Mouse (Mus musculus) brain, adult 10 weeks (tissue): ENCODE measurements around the gene Agtrap. TPM values are rescaled to one million over a fixed set of nuclear protein-coding genes. Genes with fewer than 3 reads are reported as not detected.

Experiments used
- polyA plus RNA-seq: library from polyadenylated mRNA; stranded (reverse); fragments of 350-450 nt; fragmentation: Illumina TruSeq; extraction: RNeasy Lipid Tissue Mini Kit (QIAGEN cat#74804); gene quantifications from one replicate; pipeline ENCODE4 v1.2.3, GENCODE M21; 2015; ENCODE audit warnings: low read depth, low replicate concordance

Agtrap gene
- 5.9 TPM for polyA plus RNA-seq

GRCm38 (mm10) chr4:148087907-148088527, at the start of gene Agtrap:
TSS of gene Agtrap (minus strand) at chr4:148088031.

GRCm38 (mm10) chr4:148130561-148131413, 43.0 kb upstream of the Agtrap start, which contains the start of gene Draxin:
TSS of gene Draxin (minus strand) at chr4:148130698.

GRCm38 (mm10) chr4:148130133-148130532, 42.3 kb upstream of the Agtrap start, which contains the start of gene Mad2l2:
TSS of gene Mad2l2 (plus strand) at chr4:148130384.

GRCm38 (mm10) chr4:148038600-148039253, 49.1 kb downstream of the Agtrap start, which contains the start of the genes Clcn6 and Mthfr:
TSS of gene Clcn6 (minus strand) at chr4:148038821.
TSS of gene Mthfr (plus strand) at chr4:148039077.

Other genes with a start within 250 kb of the Agtrap start
- 12.1 TPM for gene Zfp933, start 239.7 kb downstream of the Agtrap start, polyA plus RNA-seq
- gene Miip, start 219.2 kb downstream of the Agtrap start, polyA plus RNA-seq: 25.1 TPM
- 10.3 TPM for gene Fv1, start 219.1 kb downstream of the Agtrap start, polyA plus RNA-seq
- gene Mfn2, start 183.3 kb downstream of the Agtrap start, polyA plus RNA-seq: 126 TPM
- gene Plod1, start 151.3 kb downstream of the Agtrap start, polyA plus RNA-seq: 20.9 TPM
- gene 2510039O18Rik, start 147.1 kb downstream of the Agtrap start, polyA plus RNA-seq: 16.0 TPM
- gene Nppb, start 102.2 kb downstream of the Agtrap start, polyA plus RNA-seq: not detected
- gene Nppa, start 87.3 kb downstream of the Agtrap start, polyA plus RNA-seq: 0.59 TPM
- 48.2 TPM for gene Clcn6, start 49.2 kb downstream of the Agtrap start, polyA plus RNA-seq
- gene Mthfr, start 49.0 kb downstream of the Agtrap start, polyA plus RNA-seq: 21.7 TPM
- gene Mad2l2, start 42.4 kb upstream of the Agtrap start, polyA plus RNA-seq: 12.5 TPM
- gene Draxin, start 42.7 kb upstream of the Agtrap start, polyA plus RNA-seq: 0.27 TPM
- 32.3 TPM for gene Fbxo6, start 64.1 kb upstream of the Agtrap start, polyA plus RNA-seq
- gene Fbxo44, start 72.5 kb upstream of the Agtrap start, polyA plus RNA-seq: 200 TPM
- 117 TPM for gene Fbxo2, start 72.6 kb upstream of the Agtrap start, polyA plus RNA-seq
- 12.1 TPM for gene Disp3, start 199.9 kb upstream of the Agtrap start, polyA plus RNA-seq